Mouse (Mus musculus) gastrocnemius, postnatal 14 days (tissue): Measurements from ENCODE around the gene Parp8. TPM values are rescaled to one million over a fixed set of nuclear protein-coding genes. Genes with fewer than 3 reads are reported as not detected.

Experiments used
- DNase-seq: peaks from one replicate; pipeline ENCODE4 v3.0.0; 2021; ENCODE audit warnings: mixed read lengths
- intact Hi-C: fragments of 180-260 bp; cut with DNase I; formaldehyde crosslinking; loops from one replicate; pipeline ENCODE4 v1.15.1; 2025; ENCODE audit warnings: low total_unique reads
- long read RNA-seq, 2 experiments: library from polyadenylated mRNA; stranded (forward); transcript quantifications; one replicate each; pipeline ENCODE4 v2.0.0; 2021
- total RNA-seq, 2 experiments: library from RNA; stranded (reverse); gene quantifications; 2 replicates each; pipeline ENCODE4 v1.2.3; 2021

Gene Parp8
- total RNA-seq: 10 to 100 TPM; 10.8 to 14.3 TPM
- long read RNA-seq, experiment 1, partial matches to known transcripts: 3 of 7 reads
- long read RNA-seq, experiment 1, other reads (novel, unspliced or antisense): 4 of 7 reads
- long read RNA-seq, experiment 2, partial matches to known transcripts: 2 of 5 reads
- long read RNA-seq, experiment 2, other reads (novel, unspliced or antisense): 2 of 5 reads

GRCm38 (mm10) chr13:117025226-117026067 lies at the start of gene Parp8:
TSS of gene Parp8 (minus strand) at chr13:117025537.
- peak; percentile 61 for DNase-seq
- intact Hi-C loops: loop anchor here (10.0 kb wide), 1 partner anchor 61 kb away; no protein-coding TSS in a partner anchor

- intact Hi-C loops: no loop called here
- DNase-seq: peak; percentile 8
These were observed 37.4 kb upstream of the Parp8 start for GRCm38 (mm10) chr13:117062628-117063315.

- intact Hi-C loops: no loop called here
- DNase-seq: no peak
These were observed 31.1 kb upstream of the Parp8 start for GRCm38 (mm10) chr13:117056466-117056865.

DNA sequence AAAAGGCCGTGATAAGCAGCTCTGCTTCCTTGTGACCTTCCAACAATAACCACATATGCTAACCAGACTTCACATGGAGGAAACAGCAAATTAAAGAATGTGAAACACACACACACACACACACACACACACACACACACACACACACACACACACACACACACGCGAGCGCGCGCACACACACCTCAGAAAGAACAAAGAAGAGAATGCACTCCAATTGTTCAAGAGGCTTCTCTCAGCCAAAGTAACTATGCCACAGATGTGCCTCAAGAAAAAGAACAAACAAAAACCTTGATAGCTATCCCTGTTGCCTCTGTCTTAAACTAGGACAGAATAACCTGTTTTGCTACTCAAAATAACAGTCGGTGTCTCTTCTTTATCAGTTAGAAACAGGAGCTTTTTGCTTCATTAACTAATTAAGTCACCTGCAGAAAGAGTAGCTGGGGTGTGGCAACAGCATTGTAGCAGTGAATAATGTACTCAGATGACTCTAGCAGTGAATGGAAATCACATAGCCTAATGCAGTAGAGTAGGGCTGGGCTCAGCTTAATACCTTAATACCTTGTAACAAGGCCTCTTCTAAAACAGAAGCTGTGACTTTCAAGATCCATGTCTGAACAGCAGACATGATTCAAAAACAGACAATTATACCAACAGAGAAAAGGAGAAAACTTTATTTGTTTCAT lies 29.6 kb upstream of the Parp8 start:
- intact Hi-C loops: no loop called here
- no peak for DNase-seq

DNA sequence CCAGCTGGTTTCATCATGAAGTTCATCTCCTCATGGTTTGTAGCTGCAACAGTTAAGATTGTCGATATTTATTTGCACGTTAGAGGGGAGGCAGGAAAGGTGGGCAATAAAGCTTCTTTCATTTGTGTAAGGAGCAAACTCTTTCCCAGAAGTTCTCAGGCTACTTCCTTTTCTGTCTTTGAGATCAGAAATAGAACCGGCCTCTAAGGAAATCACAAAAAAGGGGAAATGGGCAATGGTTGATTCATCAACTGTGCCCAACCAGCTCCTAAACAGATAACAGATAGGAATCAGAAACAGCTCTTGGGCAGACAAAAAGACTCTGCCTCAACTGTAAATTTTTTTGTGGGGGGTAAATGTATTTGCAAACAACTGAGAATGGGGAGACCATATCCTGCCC lies 27.4 kb upstream of the Parp8 start:
- intact Hi-C loops: no loop called here
- DNase-seq: no peak

DNA sequence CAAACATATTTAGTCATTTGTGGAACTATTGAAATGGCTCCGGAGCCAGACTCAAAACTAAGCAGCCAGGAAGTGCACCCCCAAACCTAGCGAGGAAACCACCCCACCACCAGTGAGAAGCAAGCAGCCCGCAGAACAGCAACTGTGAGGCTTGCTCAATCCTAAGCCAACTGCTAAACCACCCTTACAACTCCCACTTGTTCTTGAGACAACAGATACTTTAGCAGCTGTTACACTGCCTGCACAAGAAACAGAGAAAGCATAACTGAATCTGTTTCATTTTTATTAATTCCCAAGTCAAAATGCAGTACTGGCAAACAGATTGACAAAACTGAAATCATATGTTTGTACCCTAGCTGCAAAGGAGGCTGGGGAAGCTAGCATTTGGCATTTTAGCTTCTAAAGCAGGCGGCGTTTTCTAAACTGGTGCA lies 23.2 kb upstream of the Parp8 start:
- intact Hi-C loops: no loop called here
- DNase-seq: peak; percentile 16

- no peak for DNase-seq
- intact Hi-C loops: no loop called here
These were observed 18.2 kb upstream of the Parp8 start for GRCm38 (mm10) chr13:117043567-117043966.

- DNase-seq: peak; percentile 42
- intact Hi-C loops: no loop called here
These were observed 15.7 kb upstream of the Parp8 start for GRCm38 (mm10) chr13:117041021-117041420.

GRCm38 (mm10) chr13:117036277-117036676 lies 10.9 kb upstream of the Parp8 start:
- intact Hi-C loops: no loop called here
- DNase-seq: no peak

GRCm38 (mm10) chr13:117035121-117035520 lies 9.8 kb upstream of the Parp8 start:
- intact Hi-C loops: no loop called here
- DNase-seq: no peak

- no peak for DNase-seq
- intact Hi-C loops: no loop called here
These were observed 9.3 kb upstream of the Parp8 start for GRCm38 (mm10) chr13:117034676-117035075.

DNA sequence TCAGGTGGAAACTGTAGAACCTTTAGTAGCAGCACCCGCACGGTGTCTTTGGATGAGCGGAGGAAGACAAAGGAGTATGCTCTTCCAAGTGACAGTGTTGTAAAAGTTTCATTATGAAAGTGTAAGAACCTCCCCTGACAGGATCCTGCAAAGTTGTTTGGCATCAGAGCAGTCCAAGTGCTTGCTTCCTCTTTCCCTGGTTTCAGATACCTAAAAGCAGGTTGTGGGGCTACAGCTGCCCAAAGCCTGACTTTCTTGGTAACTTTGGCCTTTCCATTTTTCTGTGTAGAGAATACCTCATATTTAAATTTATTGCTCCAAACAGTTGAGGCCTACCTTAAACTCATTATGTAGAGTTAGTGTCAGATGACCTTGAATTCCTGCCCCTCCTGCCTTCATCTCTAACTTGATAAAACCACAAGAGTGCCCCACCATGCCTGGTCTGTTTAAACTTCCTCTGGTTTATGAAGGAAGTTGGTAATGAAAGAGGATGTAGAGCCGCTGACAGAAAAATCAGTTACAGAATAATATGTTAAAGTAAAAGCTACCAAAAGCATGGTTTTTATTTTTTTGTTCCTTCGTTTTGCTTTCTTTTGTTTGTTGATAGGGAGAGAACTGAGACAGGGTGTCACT lies 8.5 kb upstream of the Parp8 start:
- intact Hi-C loops: no loop called here
- no peak for DNase-seq

GRCm38 (mm10) chr13:117032402-117032801 lies 7.1 kb upstream of the Parp8 start:
- DNase-seq: no peak
- intact Hi-C loops: no loop called here

DNA sequence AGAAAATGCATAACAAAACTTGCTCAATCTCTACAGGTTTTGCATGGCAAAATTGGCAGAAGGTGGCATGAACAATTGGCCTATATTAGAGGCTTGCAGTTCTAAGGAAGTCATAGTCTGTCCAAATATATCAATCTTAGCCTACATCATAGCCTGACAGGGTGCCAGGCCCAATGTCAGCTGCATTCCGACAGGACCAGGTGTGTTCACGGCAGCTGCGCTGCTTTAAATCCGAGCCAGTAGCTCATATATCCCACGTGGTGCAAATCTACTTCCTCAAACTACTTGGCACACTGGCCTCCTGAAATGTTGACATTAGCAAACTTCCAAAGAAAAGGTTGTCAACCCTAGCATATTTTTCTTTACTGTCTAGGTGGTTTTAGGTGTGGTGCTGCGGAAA lies 6.2 kb upstream of the Parp8 start:
- intact Hi-C loops: no loop called here
- no peak for DNase-seq

DNA sequence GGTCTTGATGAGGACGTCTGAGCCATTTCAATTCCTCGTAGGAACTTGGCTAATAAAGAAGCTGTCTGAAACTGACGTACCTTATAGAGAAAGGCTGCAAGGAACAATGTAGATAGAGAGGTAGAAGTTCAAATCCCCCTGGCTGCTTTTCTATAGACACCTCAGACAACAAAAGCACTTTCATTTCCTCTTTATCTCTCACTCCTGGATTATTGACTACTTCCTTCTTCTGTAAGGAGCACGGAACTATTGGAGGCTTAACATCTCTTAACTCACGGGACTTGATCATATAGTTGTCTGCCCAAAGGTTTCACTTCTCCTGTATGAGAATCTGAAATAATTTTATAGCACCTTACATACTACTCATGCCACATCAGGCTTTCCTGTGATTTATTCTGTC lies 2.9 kb upstream of the Parp8 start:
- no peak for DNase-seq
- intact Hi-C loops: loop anchor here (10.0 kb wide), 1 partner anchor 63 kb away; no protein-coding TSS in a partner anchor

- intact Hi-C loops: loop anchor here (10.0 kb wide), 1 partner anchor 63 kb away; no protein-coding TSS in a partner anchor
- no peak for DNase-seq
These were observed 2.0 kb upstream of the Parp8 start for GRCm38 (mm10) chr13:117027336-117027735.

- intact Hi-C loops: loop anchor here (10.0 kb wide), 1 partner anchor 62 kb away; no protein-coding TSS in a partner anchor
These were observed 991 bp upstream of the Parp8 start for GRCm38 (mm10) chr13:117026276-117026780.

DNA sequence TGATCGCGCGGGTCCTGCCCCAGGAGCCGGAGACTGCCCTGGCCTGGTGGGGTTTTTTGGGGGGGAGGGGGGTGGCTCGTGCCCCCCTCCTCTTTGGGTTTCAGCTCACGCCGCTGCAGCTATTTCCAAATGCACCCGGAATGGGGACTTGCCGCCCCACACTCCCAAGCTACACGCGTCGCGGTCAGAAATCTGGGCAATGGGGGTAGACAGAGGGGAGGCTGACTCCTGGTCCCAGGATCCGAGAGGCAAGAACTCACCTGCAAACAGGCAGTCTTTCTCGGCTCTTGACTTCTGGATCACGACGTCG lies 466 bp downstream of the Parp8 start:
- DNase-seq: no peak
- intact Hi-C loops: loop anchor here (10.0 kb wide), 1 partner anchor 60 kb away; no protein-coding TSS in a partner anchor

More at GRCm38 (mm10) chr13:117026276-117026780, 991 bp upstream of the Parp8 start:
- no peak for DNase-seq
